ENCODE assay signal across 9 mouse cellular contexts in genomic region chr7:6170871-6171270, GRCm38 (mm10). TPM values are rescaled to one million over a fixed set of nuclear protein-coding genes. Genes with fewer than 3 reads are reported as not detected.
A peak's percentile ranks its signal among the peaks of the same experiment; 100 is the strongest.
DNase-seq lines count a peak whose midpoint lies in the region; ATAC-seq and TF ChIP-seq lines count a peak whose summit lies in the region.
"Had no signal": no experiment of that assay in that cellular context is flagged by ENCODE, and none has a peak within 500 bp of the region (broad histone marks: within the 10 kb centered on the region; RNA-seq: fewer than 3 reads in every experiment).

No protein-coding gene starts in this region.

- H3K4me2 ChIP-seq in kidney, embryonic 15.5 days = peak overlapping the region; percentile 89
- H3K4me2 ChIP-seq in hindbrain, embryonic 16.5 days (ENCODE audit: low read length) = peak overlapping the region; percentile 61
- peak overlapping the region; percentile 64 for H3K4me2 ChIP-seq in midbrain, embryonic 16.5 days (ENCODE audit: low read length)

- peaks cover 27% of the 10 kb centered on the region for H3K4me1 ChIP-seq in kidney, embryonic 15.5 days
- peaks cover 3% of the 10 kb centered on the region for H3K4me1 ChIP-seq in cortical plate, adult 2 months (ENCODE audit: control insufficient read depth, insufficient read depth, low read length)
- peaks cover 5% of the 10 kb centered on the region for H3K4me1 ChIP-seq in hindbrain, embryonic 16.5 days (ENCODE audit: control insufficient read depth, insufficient read depth, low read depth, low read length)
- peaks cover 13% of the 10 kb centered on the region for H3K4me1 ChIP-seq in midbrain, embryonic 16.5 days (ENCODE audit: control insufficient read depth, insufficient read depth, low read length)

- no peaks in the 10 kb centered on the region for H3K9me3 ChIP-seq in kidney, embryonic 15.5 days (replicated peaks)
- H3K9me3 ChIP-seq in hindbrain, embryonic 16.5 days (ENCODE audit: control insufficient read depth, low read length) = no peaks in the 10 kb centered on the region
- H3K9me3 ChIP-seq in midbrain, embryonic 16.5 days (replicated peaks; ENCODE audit: control insufficient read depth, low read length, poor library complexity, severe bottlenecking) = no peaks in the 10 kb centered on the region

- H3K4me3 ChIP-seq in kidney, embryonic 15.5 days (replicated peaks) = peak overlapping the region; percentile 75
- peak overlapping the region; percentile 48; the same call in 1 of the 2 replicates for H3K4me3 ChIP-seq in cortical plate, adult 2 months (ENCODE audit: insufficient read depth, low read length)
- H3K4me3 ChIP-seq in hindbrain, embryonic 16.5 days (ENCODE audit: low read length) = no peak overlapping the region
- peak overlapping the region; percentile 71; the same call in 1 of the 2 replicates for H3K4me3 ChIP-seq in midbrain, embryonic 16.5 days (ENCODE audit: low read depth, low read length)

- peak overlapping the region; percentile 82 for H3K27ac ChIP-seq in kidney, embryonic 15.5 days
- peak overlapping the region; percentile 56; the same call in 1 of the 2 replicates for H3K27ac ChIP-seq in cortical plate, adult 2 months (ENCODE audit: insufficient read depth, low read length)
- H3K27ac ChIP-seq in hindbrain, embryonic 16.5 days (ENCODE audit: low read depth, low read length) = peak overlapping the region; percentile 73; the same call in 1 of the 2 replicates
- H3K27ac ChIP-seq in midbrain, embryonic 16.5 days (ENCODE audit: low read length) = peak overlapping the region; percentile 90

- DNase-seq in kidney, postnatal 14 days = no peak
- DNase-seq in B cell, adult 2 months = no peak
- DNase-seq in spleen, postnatal 4 days (ENCODE audit: low spot score in 2 of 2) = no peak
- DNase-seq in cerebellum, postnatal 4 days (ENCODE audit: low spot score in 2 of 2) = no peak

- H3K36me3 ChIP-seq in kidney, embryonic 15.5 days = peaks cover 9% of the 10 kb centered on the region; the same call in 1 of the 2 replicates
- no peaks in the 10 kb centered on the region for H3K36me3 ChIP-seq in hindbrain, embryonic 16.5 days (ENCODE audit: control insufficient read depth, insufficient read depth, low read length)
- H3K36me3 ChIP-seq in midbrain, embryonic 16.5 days (ENCODE audit: control insufficient read depth, insufficient read depth, low read length) = no peaks in the 10 kb centered on the region; the same call in 1 of the 2 replicates

- WGBS in kidney, embryonic 15.5 days = 47% methylated on average over 6 of the region's 6 CpGs
- 57% methylated on average over 6 of the region's 6 CpGs for WGBS in hindbrain, embryonic 16.5 days
- 53% methylated on average over 6 of the region's 6 CpGs for WGBS in midbrain, embryonic 16.5 days

- TF ChIP-seq POLR2A in cortical plate, adult 2 months (IDR thresholded peaks at IDR 0.05; ENCODE audit: extremely low read depth, insufficient read depth, low read length) = no peak

- no peak for TF ChIP-seq CTCF in cortical plate, adult 2 months (IDR thresholded peaks at IDR 0.05; ENCODE audit: extremely low read depth, insufficient read depth, low read length)

- peak overlapping the region; percentile 42; the same call in 1 of the 2 replicates for H3K9ac ChIP-seq in kidney, embryonic 15.5 days
- H3K9ac ChIP-seq in hindbrain, embryonic 16.5 days (ENCODE audit: low read depth, low read length) = no peak overlapping the region; the same call in 1 of the 2 replicates
- H3K9ac ChIP-seq in midbrain, embryonic 16.5 days (ENCODE audit: low read depth, low read length) = peak overlapping the region; percentile 57; the same call in 1 of the 2 replicates

- no peaks in the 10 kb centered on the region for H3K27me3 ChIP-seq in kidney, embryonic 15.5 days
- no peaks in the 10 kb centered on the region for H3K27me3 ChIP-seq in hindbrain, embryonic 16.5 days (replicated peaks; ENCODE audit: control insufficient read depth, insufficient read depth, low read length)
- no peaks in the 10 kb centered on the region for H3K27me3 ChIP-seq in midbrain, embryonic 16.5 days (ENCODE audit: control insufficient read depth, insufficient read depth, low read depth, low read length)
- H3K27me3 ChIP-seq: Patski had no signal

- no peak for ATAC-seq in kidney, embryonic 15.5 days (replicated peaks; ENCODE audit: low FRiP score)
- no peak for ATAC-seq in hindbrain, embryonic 16.5 days
- no peak for ATAC-seq in midbrain, embryonic 16.5 days
- ATAC-seq: Patski had no signal

RNA-seq across cellular contexts. Expression of gene Zfp444, which starts 1.2 kb away (rescaled TPM):
- 65.5 and 71.4 TPM in 2 replicates for polyA plus RNA-seq in kidney, embryonic 15.5 days (2015; fragmentation: Nextera tagmentation; extraction: Ambion mirVana)
- polyA plus RNA-seq in cortical plate, adult 2 months (2012; rRNA removed) = 53.5 and 56.1 TPM in 2 replicates
- 77.6 and 86.3 TPM in 2 replicates for polyA plus RNA-seq in hindbrain, embryonic 16.5 days (2015; fragmentation: Nextera tagmentation; extraction: Ambion mirVana)
- 94.9 and 95.7 TPM in 2 replicates for polyA plus RNA-seq in midbrain, embryonic 16.5 days (2015; fragmentation: Nextera tagmentation; extraction: Ambion mirVana)

RNA-seq across cellular contexts. Expression of gene Zfp787, which starts 15.1 kb away (rescaled TPM):
- 30.7 and 31.9 TPM in 2 replicates for polyA plus RNA-seq in kidney, embryonic 15.5 days (2015; fragmentation: Nextera tagmentation; extraction: Ambion mirVana)
- 37.4 and 37.9 TPM in 2 replicates for polyA plus RNA-seq in cortical plate, adult 2 months (2012; rRNA removed)
- 24.3 and 25.7 TPM in 2 replicates for polyA plus RNA-seq in hindbrain, embryonic 16.5 days (2015; fragmentation: Nextera tagmentation; extraction: Ambion mirVana)
- polyA plus RNA-seq in midbrain, embryonic 16.5 days (2015; fragmentation: Nextera tagmentation; extraction: Ambion mirVana) = 22.5 and 23.1 TPM in 2 replicates

RNA-seq across cellular contexts. Expression of gene Galp, which starts 26.0 kb away (rescaled TPM):
- polyA plus RNA-seq in kidney, embryonic 15.5 days (2015; fragmentation: Nextera tagmentation; extraction: Ambion mirVana) = not detected in 2 replicates
- polyA plus RNA-seq in cortical plate, adult 2 months (2012; rRNA removed) = not detected in 2 replicates
- polyA plus RNA-seq in hindbrain, embryonic 16.5 days (2015; fragmentation: Nextera tagmentation; extraction: Ambion mirVana) = not detected in 2 replicates
- polyA plus RNA-seq in midbrain, embryonic 16.5 days (2015; fragmentation: Nextera tagmentation; extraction: Ambion mirVana) = not detected in 2 replicates
- polyA plus RNA-seq: Patski had no signal

RNA-seq across cellular contexts. Expression of gene Zscan5b, which starts 51.2 kb away (rescaled TPM):
- polyA plus RNA-seq in kidney, embryonic 15.5 days (2015; fragmentation: Nextera tagmentation; extraction: Ambion mirVana) = not detected in 2 replicates
- polyA plus RNA-seq in cortical plate, adult 2 months (2012; rRNA removed) = not detected in 2 replicates
- polyA plus RNA-seq in hindbrain, embryonic 16.5 days (2015; fragmentation: Nextera tagmentation; extraction: Ambion mirVana) = not detected in 2 replicates
- polyA plus RNA-seq in midbrain, embryonic 16.5 days (2015; fragmentation: Nextera tagmentation; extraction: Ambion mirVana) = not detected in 2 replicates
- polyA plus RNA-seq: Patski had no signal
